Mouse (Mus musculus): ENCODE measurements around the gene 3100002H09Rik. TPM values are rescaled to one million over a fixed set of nuclear protein-coding genes. Genes with fewer than 3 reads are reported as not detected.

The 3100002H09Rik gene
- total and polyA plus RNA-seq, 2 experiments = not detected

DNA sequence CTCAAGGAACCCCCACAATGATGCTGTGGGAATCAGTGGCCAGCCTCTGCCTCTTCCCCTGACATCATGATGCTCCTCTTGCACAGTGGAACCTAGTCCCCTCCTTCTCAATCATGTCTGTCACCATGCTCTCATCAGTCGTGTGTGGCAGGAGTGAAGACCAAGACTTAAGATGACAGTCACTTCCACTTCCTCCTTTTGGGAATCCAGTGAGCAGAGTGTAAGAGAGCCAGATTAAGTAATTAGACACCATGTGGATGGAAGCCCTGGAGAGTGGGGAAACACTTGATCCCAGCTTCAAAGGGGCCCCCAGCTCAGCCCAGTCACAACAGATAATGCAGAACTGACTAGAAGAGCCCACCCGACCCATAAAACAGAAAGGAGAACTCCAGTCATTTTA lies 47.2 kb downstream of the 3100002H09Rik start:
- H3K4me1 ChIP-seq (ENCODE audit: control insufficient read depth, insufficient read depth, low read length) = no peaks in the 10 kb centered on the region
- WGBS = 56% methylated on average over 2 of the region's 2 CpGs
- no peak for DNase-seq (ENCODE audit: extremely low read depth, low read depth, low spot score)
- H3K79me2 ChIP-seq (ENCODE audit: control insufficient read depth, insufficient read depth, low read length) = no peaks in the 10 kb centered on the region
- no peak overlapping the region for H3K27ac ChIP-seq (replicated peaks; ENCODE audit: insufficient read depth, low read depth, low read length)
- H3K4me3 ChIP-seq (ENCODE audit: insufficient read depth, low read depth, low read length) = no peak overlapping the region
- H3K27me3 ChIP-seq (ENCODE audit: control insufficient read depth, insufficient read depth, low read length) = no peaks in the 10 kb centered on the region
- TF ChIP-seq POLR2A (IDR thresholded peaks at IDR 0.05; ENCODE audit: extremely low read depth, insufficient read depth, low read length) (no peak), CTCF (IDR thresholded peaks at IDR 0.05; ENCODE audit: low read depth, low read length) (no peak)
- no peaks in the 10 kb centered on the region for H3K36me3 ChIP-seq (ENCODE audit: control insufficient read depth, insufficient read depth, low read length)
- no peak overlapping the region for H3K9ac ChIP-seq (ENCODE audit: low read depth, low read length)

GRCm38 (mm10) chr4:124562721-124563120 lies 47.9 kb downstream of the 3100002H09Rik start:
- no peak for TF ChIP-seq POLR2A (IDR thresholded peaks at IDR 0.05; ENCODE audit: extremely low read depth, insufficient read depth, low read length)
- no peak for TF ChIP-seq CTCF (IDR thresholded peaks at IDR 0.05; ENCODE audit: low read depth, low read length)
- Histone ChIP-seq H3K4me1 (ENCODE audit: control insufficient read depth, insufficient read depth, low read length) (no peaks in the 10 kb centered on the region), H3K27ac (replicated peaks; ENCODE audit: insufficient read depth, low read depth, low read length) (no peak overlapping the region), H3K27me3 (ENCODE audit: control insufficient read depth, insufficient read depth, low read length) (no peaks in the 10 kb centered on the region), H3K36me3 (ENCODE audit: control insufficient read depth, insufficient read depth, low read length) (no peaks in the 10 kb centered on the region), H3K79me2 (ENCODE audit: control insufficient read depth, insufficient read depth, low read length) (no peaks in the 10 kb centered on the region), H3K4me3 (ENCODE audit: insufficient read depth, low read depth, low read length) (no peak overlapping the region), H3K9ac (ENCODE audit: low read depth, low read length) (no peak overlapping the region)
- 73% methylated on average over 7 of the region's 7 CpGs for WGBS
- no peak for DNase-seq (ENCODE audit: extremely low read depth, low read depth, low spot score)

Other genes starting within 250 kb of the 3100002H09Rik start
- not detected in 2 replicates for gene Pou3f1, start 46.0 kb upstream of the 3100002H09Rik start, total RNA-seq (2014; rRNA removed)
- gene Pou3f1, start 46.0 kb upstream of the 3100002H09Rik start, polyA plus RNA-seq (2012; rRNA removed) = 0.02 TPM in 1 of 2 replicates, not detected in the other
- gene Utp11, start 82.8 kb upstream of the 3100002H09Rik start, total RNA-seq (2014; rRNA removed) = 9.3 and 11.6 TPM in 2 replicates
- gene Utp11, start 82.8 kb upstream of the 3100002H09Rik start, polyA plus RNA-seq (2012; rRNA removed) = 4.2 and 5.5 TPM in 2 replicates
- gene Fhl3, start 89.9 kb upstream of the 3100002H09Rik start, total RNA-seq (2014; rRNA removed) = 0.20 and 0.28 TPM in 2 replicates
- gene Fhl3, start 89.9 kb upstream of the 3100002H09Rik start, polyA plus RNA-seq (2012; rRNA removed) = 0.95 and 1.5 TPM in 2 replicates
- 12.1 and 15.1 TPM in 2 replicates for gene Sf3a3, start 104.0 kb upstream of the 3100002H09Rik start, total RNA-seq (2014; rRNA removed)
- gene Sf3a3, start 104.0 kb upstream of the 3100002H09Rik start, polyA plus RNA-seq (2012; rRNA removed) = 5.5 and 6.6 TPM in 2 replicates
- 15.3 and 15.8 TPM in 2 replicates for gene Inpp5b, start 131.0 kb upstream of the 3100002H09Rik start, total RNA-seq (2014; rRNA removed)
- 24.1 and 25.7 TPM in 2 replicates for gene Inpp5b, start 131.0 kb upstream of the 3100002H09Rik start, polyA plus RNA-seq (2012; rRNA removed)
- 4.3 and 5.5 TPM in 2 replicates for gene Mtf1, start 191.3 kb upstream of the 3100002H09Rik start, total RNA-seq (2014; rRNA removed)
- 5.1 and 6.0 TPM in 2 replicates for gene Mtf1, start 191.3 kb upstream of the 3100002H09Rik start, polyA plus RNA-seq (2012; rRNA removed)
- gene Yrdc, start 239.9 kb upstream of the 3100002H09Rik start, total RNA-seq (2014; rRNA removed) = 17.0 and 19.3 TPM in 2 replicates
- gene Yrdc, start 239.9 kb upstream of the 3100002H09Rik start, polyA plus RNA-seq (2012; rRNA removed) = 25.1 and 36.9 TPM in 2 replicates
- 35.5 and 41.5 TPM in 2 replicates for gene 1110065P20Rik, start 240.4 kb upstream of the 3100002H09Rik start, total RNA-seq (2014; rRNA removed)
- gene 1110065P20Rik, start 240.4 kb upstream of the 3100002H09Rik start, polyA plus RNA-seq (2012; rRNA removed) = 43.5 and 49.9 TPM in 2 replicates